Mouse (Mus musculus) midbrain, embryonic 16.5 days (tissue): ENCODE measurements around the gene Oxsm. TPM values are rescaled to one million over a fixed set of nuclear protein-coding genes. Genes with fewer than 3 reads are reported as not detected.

Source experiments
- ATAC-seq: fragments of 200-750 bp; cut with Nextera tagmentation; 2 replicates; pipeline ENCODE4 v1.8.0; 2017; ENCODE audit warnings: moderate TSS enrichment
- H3K27ac ChIP-seq: fragments of 300-500 bp; sonication (generic); 2 replicates; pipeline ENCODE4 v1.5.1; 2014; ENCODE audit warnings: mild to moderate bottlenecking, low read length, mixed read lengths
- H3K27me3 ChIP-seq: fragments of 300-500 bp; sonication (generic); 2 replicates; pipeline ENCODE4 v1.6.1; 2014; ENCODE audit warnings: low read depth, low read length, mixed read lengths; ENCODE audit not compliant: control insufficient read depth, insufficient read depth
- H3K36me3 ChIP-seq: fragments of 300-500 bp; sonication (generic); 2 replicates; pipeline ENCODE4 v1.6.1; 2014; ENCODE audit warnings: mild to moderate bottlenecking, low read length, moderate library complexity, mixed read lengths; ENCODE audit not compliant: control insufficient read depth, insufficient read depth
- H3K4me1 ChIP-seq: fragments of 300-500 bp; sonication (generic); 2 replicates; pipeline ENCODE4 v1.6.1; 2014; ENCODE audit warnings: mild to moderate bottlenecking, low read length, mixed read lengths; ENCODE audit not compliant: control insufficient read depth, insufficient read depth
- H3K4me2 ChIP-seq: fragments of 300-500 bp; sonication (generic); 2 replicates; pipeline ENCODE4 v1.6.1; 2014; ENCODE audit warnings: mild to moderate bottlenecking, low read length, mixed read lengths
- H3K4me3 ChIP-seq: fragments of 300-500 bp; sonication (generic); 2 replicates; pipeline ENCODE4 v1.5.1; 2014; ENCODE audit warnings: low read depth, mild to moderate bottlenecking, low read length, moderate library complexity, mixed read lengths
- H3K9ac ChIP-seq: fragments of 300-500 bp; sonication (generic); 2 replicates; pipeline ENCODE4 v1.6.1; 2014; ENCODE audit warnings: low read depth, low read length, mixed read lengths
- H3K9me3 ChIP-seq: fragments of 300-500 bp; sonication (generic); replicated peaks from 2 replicates; pipeline ENCODE4 v1.6.1; 2014; ENCODE audit warnings: mild to moderate bottlenecking, low read length, mixed read lengths; ENCODE audit not compliant: control insufficient read depth, poor library complexity, severe bottlenecking
- WGBS: fragments of 180-500 bp; shearing (Covaris S2); extraction: QIAGEN DNeasy Blood & Tissue Kit; methylation state at CpG from one replicate; pipeline ENCODE4 v1.1.7; 2014; 5-methylcytosine and 5-hydroxymethylcytosine counted together
- polyA plus RNA-seq: library from polyadenylated mRNA; unstranded; fragments of >200 nt; fragmentation: Nextera tagmentation; extraction: Ambion mirVana; gene quantifications from 2 replicates; pipeline ENCODE4 v1.2.1, GENCODE M21; 2015

Gene Oxsm
- polyA plus RNA-seq, 1 experiment from 2014 or later, result 2.5 TPM

DNA sequence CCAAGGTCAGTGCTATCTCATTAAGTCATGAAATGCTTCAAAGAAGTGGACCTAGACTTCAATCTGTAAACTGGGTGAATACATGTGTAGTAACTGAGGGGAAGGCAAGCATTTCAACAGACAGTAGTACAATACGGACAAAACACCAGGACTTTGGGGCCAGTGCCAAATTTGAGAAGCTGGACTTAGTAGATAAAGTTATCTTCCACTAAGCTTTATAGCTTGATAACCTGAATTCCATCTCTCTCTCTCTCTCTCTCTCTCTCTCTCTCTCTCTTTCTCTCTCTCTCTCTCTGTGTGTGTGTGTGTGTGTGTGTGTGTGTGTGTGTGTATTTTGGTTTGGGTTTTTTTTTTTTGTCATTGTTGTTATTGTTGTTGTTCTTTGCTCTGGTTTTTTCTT lies 4.5 kb downstream of the Oxsm start:
- WGBS, result 77% methylated on average over 1 of the region's 1 CpGs
- H3K27ac ChIP-seq, result no peak overlapping the region
- H3K9me3 ChIP-seq, result no peaks in the 10 kb centered on the region
- no peaks in the 10 kb centered on the region for H3K36me3 ChIP-seq
- H3K4me1 ChIP-seq, result peaks cover 15% of the 10 kb centered on the region
- no peak overlapping the region for H3K4me2 ChIP-seq
- no peak overlapping the region for H3K9ac ChIP-seq
- H3K4me3 ChIP-seq, result no peak overlapping the region
- H3K27me3 ChIP-seq, result no peaks in the 10 kb centered on the region
- ATAC-seq, result no peak

DNA sequence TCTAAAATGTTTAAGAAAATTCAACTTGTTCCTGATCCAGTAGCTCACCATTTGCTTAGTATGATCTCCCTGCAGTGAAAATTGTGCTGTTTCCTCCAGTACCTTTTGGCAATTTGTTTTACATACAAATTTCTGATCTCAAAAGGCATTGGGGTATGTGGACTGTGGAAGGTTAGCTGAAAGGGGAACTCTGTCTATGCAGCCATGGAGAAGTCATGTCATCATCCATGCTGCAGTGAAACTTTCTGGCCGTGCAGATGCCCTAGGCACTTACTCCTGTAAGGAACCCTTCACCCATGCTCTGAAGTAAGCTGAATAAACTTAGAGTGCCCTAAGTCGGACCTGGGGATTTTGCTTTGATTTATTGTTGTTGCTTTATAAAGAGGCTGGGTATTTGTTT lies 5.2 kb downstream of the Oxsm start:
- no peak for ATAC-seq
- no peak overlapping the region for H3K27ac ChIP-seq
- no peaks in the 10 kb centered on the region for H3K36me3 ChIP-seq
- peaks cover 12% of the 10 kb centered on the region for H3K4me1 ChIP-seq
- H3K27me3 ChIP-seq, result no peaks in the 10 kb centered on the region
- H3K4me2 ChIP-seq, result no peak overlapping the region
- H3K9ac ChIP-seq, result no peak overlapping the region
- H3K9me3 ChIP-seq, result no peaks in the 10 kb centered on the region
- 60% methylated on average over 2 of the region's 2 CpGs for WGBS
- H3K4me3 ChIP-seq, result no peak overlapping the region

DNA sequence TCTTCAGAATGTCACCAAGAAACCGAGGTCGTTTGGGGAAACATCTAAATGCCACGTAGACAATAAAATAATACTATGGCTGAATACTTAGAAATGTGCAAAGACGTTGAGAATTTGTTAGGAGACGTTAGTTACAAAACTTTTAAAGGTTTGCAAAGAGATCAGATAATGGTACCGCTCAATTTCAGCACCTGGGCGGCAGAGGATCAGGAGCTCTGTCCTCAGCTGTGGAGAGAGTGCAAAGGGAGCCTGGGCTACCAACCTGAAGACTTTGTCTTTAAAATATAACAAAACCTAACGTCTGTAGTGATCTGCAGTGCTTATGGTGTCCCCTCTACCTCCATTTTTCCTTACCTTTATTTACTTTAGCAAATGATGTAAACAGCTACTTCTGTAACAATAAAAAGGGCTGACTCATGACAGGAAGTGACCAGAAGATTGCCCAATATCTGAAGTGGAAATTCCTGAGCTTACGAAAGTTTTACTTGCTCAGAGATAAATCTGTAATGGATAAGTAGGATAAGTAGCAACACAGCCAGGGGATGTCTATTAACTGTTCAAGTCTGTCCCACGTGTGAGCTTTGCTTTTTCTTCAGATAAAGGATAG lies 5.9 kb downstream of the Oxsm start:
- Histone ChIP-seq H3K36me3 (no peaks in the 10 kb centered on the region), H3K4me3 (peak overlapping the region; percentile 51), H3K4me1 (peaks cover 11% of the 10 kb centered on the region), H3K27ac (peak overlapping the region; percentile 71), H3K4me2 (peak overlapping the region; percentile 56), H3K9me3 (no peaks in the 10 kb centered on the region), H3K9ac (peak overlapping the region; percentile 72), H3K27me3 (no peaks in the 10 kb centered on the region)
- 22% methylated on average over 10 of the region's 10 CpGs for WGBS
- peak; percentile 13; the same call in 1 of the 2 replicates for ATAC-seq

DNA sequence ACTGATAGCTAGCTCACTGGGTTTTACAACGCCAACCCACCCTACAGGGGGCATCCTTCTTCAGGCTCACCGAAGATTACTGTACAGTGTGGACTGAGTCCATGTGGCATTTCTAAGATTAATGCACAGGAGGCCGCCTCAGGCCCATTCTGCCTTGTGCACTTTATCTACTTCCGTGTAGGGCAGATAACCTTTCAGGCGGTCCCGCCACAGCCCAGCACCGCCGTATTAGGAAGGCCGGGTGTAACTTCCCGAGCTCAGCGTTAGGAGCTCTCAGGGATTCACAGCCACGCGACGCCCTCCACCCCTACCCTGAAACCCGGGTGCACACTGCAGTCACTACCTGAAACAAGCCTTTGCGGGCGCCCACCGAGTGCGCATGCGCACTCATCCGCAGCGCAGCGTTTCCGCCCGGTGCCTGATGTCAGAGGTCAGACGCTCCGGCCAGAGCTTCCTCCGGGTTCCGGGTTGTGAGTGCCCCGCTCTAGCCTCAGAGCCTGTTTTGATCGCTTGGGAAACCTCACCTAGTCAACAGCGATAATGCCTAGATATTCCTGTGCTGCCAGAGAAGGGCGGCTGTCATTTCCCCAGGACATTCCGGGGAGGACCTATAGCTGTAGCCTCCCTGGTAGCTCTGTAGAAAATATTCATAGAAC lies 6.5 kb downstream of the Oxsm start:
- Histone ChIP-seq H3K9ac (peak overlapping the region; percentile 72), H3K9me3 (no peaks in the 10 kb centered on the region), H3K4me3 (peak overlapping the region; percentile 51), H3K4me1 (peaks cover 10% of the 10 kb centered on the region), H3K27me3 (no peaks in the 10 kb centered on the region), H3K36me3 (no peaks in the 10 kb centered on the region), H3K4me2 (peak overlapping the region; percentile 56), H3K27ac (peak overlapping the region; percentile 71)
- ATAC-seq, result peak; percentile 93
- WGBS, result 4% methylated on average over 34 of the region's 34 CpGs

DNA sequence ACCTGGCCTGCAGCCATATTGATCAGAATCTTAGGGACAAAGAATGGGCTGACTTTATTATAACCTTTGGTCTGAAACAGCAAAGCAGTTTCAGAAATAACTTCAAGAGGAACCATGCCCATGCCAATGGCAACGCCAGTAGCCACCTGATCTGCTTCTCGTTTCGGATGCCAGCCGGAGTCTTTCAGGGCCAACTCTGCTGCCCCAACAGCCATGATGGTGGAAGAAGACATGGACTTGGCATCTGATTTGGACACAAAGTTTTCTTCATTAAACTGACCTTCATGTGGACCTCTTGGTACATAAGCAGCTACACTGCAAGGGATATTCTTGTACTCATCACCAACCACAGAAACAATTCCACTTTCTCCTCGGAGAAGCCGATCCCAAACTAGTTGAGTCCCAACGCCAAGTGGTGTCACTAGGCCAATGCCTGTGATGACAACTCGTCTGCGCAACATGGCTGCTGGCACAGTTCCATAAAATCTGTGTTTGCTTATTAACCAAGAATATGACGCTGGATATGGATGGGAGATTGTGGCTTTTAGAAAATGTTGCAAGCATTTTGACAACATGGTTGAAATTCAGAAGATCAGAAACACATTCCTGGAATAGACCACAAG lies 7.3 kb downstream of the Oxsm start:
- H3K27ac ChIP-seq, result peak overlapping the region; percentile 71; the same call in 1 of the 2 replicates
- no peak for ATAC-seq

DNA sequence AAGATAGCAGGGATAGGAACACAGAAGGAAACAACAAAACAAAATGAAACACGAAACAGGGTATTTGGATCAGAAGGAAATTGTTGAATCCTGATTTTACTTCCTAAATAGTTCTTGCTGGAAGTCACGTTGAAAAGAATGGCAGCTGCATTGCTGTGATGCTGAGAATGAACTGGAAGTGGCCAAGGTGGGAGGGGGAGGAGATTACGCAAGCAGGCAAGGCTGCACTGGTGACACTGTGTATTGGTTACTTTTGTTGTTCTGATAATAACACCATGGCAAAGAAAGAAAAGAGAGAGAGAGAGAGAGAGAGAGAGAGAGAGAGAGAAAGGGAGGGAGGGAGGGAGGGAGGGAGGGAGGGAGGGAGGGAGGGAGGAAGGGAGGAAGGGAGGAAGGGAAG lies 13.1 kb downstream of the Oxsm start:
- Histone ChIP-seq H3K9me3 (no peaks in the 10 kb centered on the region), H3K9ac (no peak overlapping the region), H3K4me3 (no peak overlapping the region), H3K36me3 (no peaks in the 10 kb centered on the region), H3K27me3 (no peaks in the 10 kb centered on the region), H3K4me1 (no peaks in the 10 kb centered on the region), H3K27ac (no peak overlapping the region), H3K4me2 (no peak overlapping the region)
- WGBS, result 77% methylated on average over 3 of the region's 3 CpGs
- no peak for ATAC-seq

More for the DNA sequence above, 7.3 kb downstream of the Oxsm start:
- H3K27me3 ChIP-seq, result no peaks in the 10 kb centered on the region
- no peaks in the 10 kb centered on the region for H3K36me3 ChIP-seq
- H3K9ac ChIP-seq, result no peak overlapping the region
- peak overlapping the region; percentile 56 for H3K4me2 ChIP-seq
- peaks cover 10% of the 10 kb centered on the region for H3K4me1 ChIP-seq
- WGBS, result 95% methylated on average over 10 of the region's 10 CpGs
- no peaks in the 10 kb centered on the region for H3K9me3 ChIP-seq
- H3K4me3 ChIP-seq, result peak overlapping the region; percentile 51

DNA sequence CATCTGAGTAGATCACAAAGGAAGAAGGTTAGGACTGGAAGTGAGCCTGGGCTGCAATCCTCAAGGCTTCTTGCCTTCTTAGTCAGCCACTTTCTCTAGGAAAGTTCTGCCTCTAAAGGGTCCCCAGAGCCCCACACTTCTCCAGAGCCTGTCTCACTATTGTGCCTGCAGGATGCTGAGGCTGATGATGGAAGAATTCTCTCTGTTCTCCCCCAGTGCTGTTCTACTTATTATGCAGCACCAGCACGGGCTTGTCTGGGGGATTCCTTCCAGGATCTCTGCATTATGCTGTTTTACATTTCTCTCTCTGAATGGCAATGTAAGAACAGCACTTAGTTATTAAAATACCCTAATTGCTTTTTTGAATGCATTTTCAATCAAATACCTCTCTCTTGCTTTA lies 16.1 kb downstream of the Oxsm start:
- ATAC-seq, result peak; percentile 39; the same call in 1 of the 2 replicates
- H3K27ac ChIP-seq, result no peak overlapping the region
- 14% methylated on average over 1 of the region's 1 CpGs for WGBS

DNA sequence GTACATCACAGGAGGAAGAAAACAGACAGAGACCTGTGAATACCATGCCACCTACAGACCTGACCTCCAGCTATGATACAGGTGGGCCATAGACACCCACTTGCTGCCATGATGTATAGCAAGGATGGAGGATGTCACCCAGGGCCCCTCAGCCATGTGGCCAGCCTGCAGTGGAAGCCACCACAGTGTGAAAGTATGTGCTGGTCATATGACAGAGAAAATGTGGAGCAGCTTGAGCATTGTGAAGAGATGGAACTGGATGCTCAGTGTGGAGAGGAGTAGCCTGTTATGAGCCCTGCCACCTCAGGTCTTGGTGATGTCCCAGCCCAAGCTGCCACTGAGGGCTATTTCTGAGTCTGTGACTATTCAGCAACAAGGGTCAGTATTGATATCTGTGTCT lies 19.0 kb downstream of the Oxsm start:
- Histone ChIP-seq H3K4me3 (no peak overlapping the region), H3K9me3 (no peaks in the 10 kb centered on the region; the same call in 1 of the 2 replicates), H3K9ac (no peak overlapping the region), H3K36me3 (no peaks in the 10 kb centered on the region), H3K4me2 (no peak overlapping the region), H3K4me1 (no peaks in the 10 kb centered on the region), H3K27me3 (no peaks in the 10 kb centered on the region), H3K27ac (no peak overlapping the region)
- ATAC-seq, result no peak

More for the DNA sequence above, 16.1 kb downstream of the Oxsm start:
- no peaks in the 10 kb centered on the region for H3K4me1 ChIP-seq
- H3K4me3 ChIP-seq, result no peak overlapping the region
- H3K9ac ChIP-seq, result no peak overlapping the region
- H3K36me3 ChIP-seq, result no peaks in the 10 kb centered on the region
- H3K9me3 ChIP-seq, result no peaks in the 10 kb centered on the region
- no peaks in the 10 kb centered on the region for H3K27me3 ChIP-seq
- no peak overlapping the region for H3K4me2 ChIP-seq

DNA sequence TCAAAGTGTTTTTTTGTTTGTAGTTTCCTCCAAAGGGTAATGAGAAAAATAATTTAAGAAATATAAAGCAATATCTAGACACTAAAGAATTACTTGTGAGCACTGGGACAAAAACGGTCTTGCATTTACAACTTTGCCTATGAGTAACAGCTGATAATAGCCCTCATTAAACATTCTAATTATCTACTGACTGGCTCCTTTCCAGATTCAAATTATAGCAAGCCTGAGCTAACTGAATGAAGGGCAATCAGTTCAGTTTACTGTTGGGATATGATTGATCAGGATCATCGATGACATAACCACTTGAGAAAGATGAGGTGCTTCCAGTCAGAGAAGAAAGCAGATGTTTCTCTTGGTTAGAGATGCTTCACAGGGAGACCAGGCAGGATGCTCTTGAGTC lies 20.2 kb downstream of the Oxsm start:
- ATAC-seq, result no peak
- no peak overlapping the region for H3K9ac ChIP-seq
- no peaks in the 10 kb centered on the region for H3K4me1 ChIP-seq
- H3K27me3 ChIP-seq, result no peaks in the 10 kb centered on the region
- no peaks in the 10 kb centered on the region; the same call in 1 of the 2 replicates for H3K9me3 ChIP-seq
- H3K27ac ChIP-seq, result no peak overlapping the region
- WGBS, result 68% methylated on average over 2 of the region's 2 CpGs
- no peaks in the 10 kb centered on the region for H3K36me3 ChIP-seq
- no peak overlapping the region for H3K4me2 ChIP-seq
- H3K4me3 ChIP-seq, result no peak overlapping the region
